Mouse (Mus musculus) adrenal gland, postnatal 10 days (tissue): ENCODE measurements around the gene Olfr1056. TPM values are rescaled to one million over a fixed set of nuclear protein-coding genes. Genes with fewer than 3 reads are reported as not detected.
"Not testable (repeated sequence)": the region's sequence is repeated elsewhere in the genome, so short reads cannot be mapped to it uniquely, and the experiment has no call there.

Source experiments
- DNase-seq: peaks from one replicate; pipeline ENCODE4 v3.0.0; 2021; ENCODE audit warnings: mixed read lengths
- long read RNA-seq, 2 experiments: library from polyadenylated mRNA; stranded (forward); transcript quantifications; one replicate each; pipeline ENCODE4 v2.0.0; 2021
- total RNA-seq, 2 experiments: library from RNA; stranded (reverse); gene quantifications; 2 replicates each; pipeline ENCODE4 v1.2.3; 2021

Olfr1056 gene
- not detected for total RNA-seq
- long read RNA-seq, experiment 1, result 0 reads
- long read RNA-seq, experiment 2, result 0 reads

DNA sequence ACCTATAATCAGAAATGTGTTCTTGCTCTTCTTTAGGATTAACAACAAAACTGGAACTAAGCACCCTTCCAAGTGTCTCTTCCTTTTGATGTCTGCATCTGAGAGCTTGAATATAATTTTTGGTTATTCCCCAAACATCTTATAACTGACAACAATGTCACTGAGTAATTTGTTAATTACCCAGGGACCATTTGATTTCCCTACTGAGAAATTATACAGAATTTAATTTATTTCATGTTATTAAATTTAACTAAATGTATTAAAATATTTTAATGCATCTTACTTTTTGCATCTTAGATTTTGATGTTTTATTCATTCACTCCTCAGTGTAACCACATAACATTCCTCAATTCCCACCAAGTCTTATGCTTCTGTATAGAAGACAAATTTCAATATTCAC, at the start of gene Olfr1056:
Gene Olfr1056 (minus strand): TSS at position 101 of the 400 bp plus-strand sequence.
- DNase-seq, result no peak

DNA sequence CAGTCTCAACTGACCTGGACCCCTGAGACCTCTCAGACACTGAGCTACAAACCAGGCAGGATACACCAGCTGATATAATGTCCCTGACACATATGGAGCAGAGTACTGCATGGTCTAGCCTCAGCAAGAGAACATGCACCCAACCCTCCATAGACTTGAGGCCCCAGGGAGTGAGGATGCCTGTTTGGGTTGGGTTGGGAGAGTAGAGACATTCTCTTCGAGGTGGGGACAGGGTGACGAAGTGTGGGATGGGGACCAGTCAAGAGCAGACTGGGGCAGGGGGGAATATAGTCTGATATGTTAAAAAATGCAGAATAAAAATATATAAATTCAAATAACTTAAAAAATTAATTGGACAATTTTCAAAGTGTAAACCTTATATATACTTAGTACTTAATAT, 32.8 kb upstream of the Olfr1056 start:
- DNase-seq, result no peak

DNA sequence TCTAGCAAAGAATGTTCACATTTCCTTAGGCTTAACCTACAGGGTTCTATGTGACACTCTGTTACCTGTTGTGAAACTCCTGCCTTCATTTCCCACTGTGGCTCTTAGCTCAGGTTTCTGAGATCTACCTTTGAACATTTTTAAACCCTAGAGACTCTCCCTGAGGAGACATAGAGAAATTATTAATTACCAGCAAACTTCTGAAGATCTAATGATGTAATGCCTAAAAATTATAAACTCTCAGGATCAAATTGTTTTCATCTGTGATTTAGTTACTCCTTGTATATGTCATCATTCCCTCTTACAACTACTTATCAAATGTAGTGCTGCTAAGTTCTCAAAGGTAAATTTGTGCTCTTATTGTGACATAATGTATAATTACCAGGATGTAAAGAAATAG, 26.2 kb upstream of the Olfr1056 start, which contains the start of gene Olfr1058:
Gene Olfr1058 (minus strand): TSS at position 101 of the 400 bp plus-strand sequence.
- not testable (repeated sequence) for DNase-seq

DNA sequence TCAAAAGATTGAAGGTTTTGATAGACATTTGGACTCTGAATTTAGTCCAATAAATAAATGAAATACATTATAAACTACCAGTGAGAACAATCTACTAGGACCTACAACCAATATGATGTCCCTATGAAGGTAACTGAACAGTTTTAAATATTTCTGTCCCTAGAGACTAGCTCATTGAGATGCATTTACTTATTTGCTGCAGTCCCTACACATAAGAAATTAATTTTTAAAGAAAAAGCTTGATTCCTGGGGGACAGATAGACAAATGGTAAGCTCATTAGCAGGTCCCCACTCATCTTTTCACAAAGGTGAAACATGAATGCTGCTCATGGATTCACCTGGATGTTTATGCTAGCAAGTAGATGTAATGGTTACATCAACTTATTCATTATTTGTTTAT, 16.0 kb upstream of the Olfr1056 start, which contains the start of gene Olfr1057:
Gene Olfr1057 (minus strand): TSS at position 101 of the 400 bp plus-strand sequence.
- no peak for DNase-seq

DNA sequence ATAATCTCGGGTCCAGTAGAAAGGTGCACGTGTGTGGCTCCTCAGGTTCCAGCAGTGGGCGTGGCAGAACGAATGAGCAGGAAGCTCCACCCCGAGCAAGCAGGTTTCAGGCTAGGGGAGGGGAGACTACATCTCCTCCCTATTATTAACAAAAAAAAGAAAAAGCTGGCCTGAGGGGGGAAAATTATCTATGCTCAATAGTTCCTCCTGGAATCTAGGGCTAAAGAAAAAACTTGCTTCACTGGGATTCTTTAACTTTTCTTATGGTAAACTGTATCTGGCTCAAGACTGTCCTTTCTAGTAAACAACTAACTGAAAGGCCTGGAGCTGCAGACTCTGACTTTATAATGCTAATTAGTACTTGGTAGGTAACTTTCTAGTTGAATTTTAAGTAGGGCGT, 4.1 kb upstream of the Olfr1056 start:
- not testable (repeated sequence) for DNase-seq

DNA sequence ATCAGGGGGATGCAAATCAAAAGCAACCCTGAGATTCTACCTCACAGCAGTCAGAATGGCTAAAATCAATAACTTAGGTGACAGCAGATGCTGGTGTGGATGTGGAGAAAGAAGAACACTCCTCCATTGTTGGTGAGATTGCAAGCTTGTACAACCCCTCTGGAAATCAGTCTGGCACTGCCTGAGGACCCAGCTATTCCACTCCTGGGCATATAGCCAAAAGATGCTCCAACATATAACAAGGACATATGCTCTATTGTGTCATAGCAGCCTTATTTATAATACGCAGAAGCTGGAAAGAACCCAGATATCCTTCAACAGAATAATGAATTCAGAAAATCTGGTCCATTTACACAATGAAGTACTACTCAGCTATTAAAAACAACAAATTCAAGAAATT, 10.5 kb downstream of the Olfr1056 start:
- DNase-seq, result not testable (repeated sequence)

DNA sequence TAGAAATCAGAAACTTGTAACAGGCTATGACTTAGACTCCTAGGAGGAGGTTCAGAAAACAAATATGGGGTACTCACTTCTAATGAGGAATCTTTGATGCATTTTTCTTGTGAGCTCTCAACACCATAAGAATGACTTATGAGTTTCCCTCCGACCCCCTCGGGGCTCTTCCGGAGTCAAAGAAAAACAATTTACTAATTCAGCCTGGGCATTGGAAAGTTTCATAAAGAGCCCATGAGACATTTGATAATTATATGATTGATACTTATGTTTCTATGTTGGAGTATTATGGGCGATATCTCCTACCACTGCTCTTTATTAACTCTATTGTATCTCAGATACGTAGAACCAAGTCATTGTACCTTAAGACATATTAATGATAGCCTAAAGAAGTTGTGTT, 12.1 kb downstream of the Olfr1056 start, which contains the start of gene Olfr1055:
Gene Olfr1055 (minus strand): TSS at position 101 of the 400 bp plus-strand sequence.
- DNase-seq, result no peak

DNA sequence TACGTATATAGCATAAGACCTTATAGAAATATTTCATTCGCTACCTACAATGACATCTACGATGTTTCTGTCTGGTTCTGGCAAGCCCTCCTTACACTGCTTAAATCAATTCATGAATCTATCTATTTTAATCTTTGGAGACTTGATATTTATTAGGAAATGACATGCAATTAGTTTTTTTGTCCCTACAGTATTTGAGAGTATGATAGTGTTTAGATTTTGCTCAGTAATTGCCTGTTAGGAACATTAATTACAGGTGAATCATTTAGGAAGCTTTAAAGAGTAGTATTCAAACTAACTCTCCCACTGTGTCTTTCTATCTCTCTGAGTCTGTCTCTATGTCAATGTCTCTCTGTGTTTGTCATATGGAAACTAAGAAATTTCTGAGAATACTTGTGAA, 26.9 kb downstream of the Olfr1056 start, which contains the start of gene Olfr1054:
Gene Olfr1054 (minus strand): TSS at position 101 of the 400 bp plus-strand sequence.
- no peak for DNase-seq

DNA sequence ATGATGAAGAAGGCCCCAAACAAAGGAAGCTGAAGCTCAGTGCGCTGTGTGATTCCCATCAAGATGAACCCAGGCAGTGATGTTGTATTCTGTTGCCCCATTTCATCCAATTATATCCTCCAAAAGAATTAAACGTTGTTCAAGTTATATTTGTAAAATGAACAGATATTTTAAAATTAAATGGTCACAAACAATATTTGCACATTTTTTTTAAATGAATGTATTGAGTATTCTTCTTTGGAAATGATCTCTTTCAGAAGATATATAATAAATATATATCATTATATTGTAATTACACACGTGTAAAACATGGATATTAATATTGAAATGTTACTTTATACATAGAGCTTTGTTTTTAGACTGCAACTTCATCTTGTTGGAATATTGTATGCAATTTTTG, 47.1 kb downstream of the Olfr1056 start, which contains the start of gene Olfr1053:
Gene Olfr1053 (minus strand): TSS at position 101 of the 400 bp plus-strand sequence.
- DNase-seq, result no peak

Other genes with a start within 250 kb of the Olfr1056 start
- gene Olfr1039, start 226.5 kb downstream of the Olfr1056 start, total RNA-seq, result not detected
- not detected for gene Olfr1040, start 215.7 kb downstream of the Olfr1056 start, total RNA-seq
- not detected for gene Olfr1042, start 200.6 kb downstream of the Olfr1056 start, total RNA-seq
- not detected for gene Olfr1043, start 194.9 kb downstream of the Olfr1056 start, total RNA-seq
- gene Olfr1044, start 184.6 kb downstream of the Olfr1056 start, total RNA-seq, result not detected
- gene Olfr52, start 176.8 kb downstream of the Olfr1056 start, total RNA-seq, result not detected
- gene Olfr1045, start 159.5 kb downstream of the Olfr1056 start, total RNA-seq, result not detected
- gene Olfr1046, start 143.2 kb downstream of the Olfr1056 start, total RNA-seq, result not detected
- not detected for gene Olfr1047, start 131.1 kb downstream of the Olfr1056 start, total RNA-seq
- not detected for gene Olfr1048, start 122.2 kb downstream of the Olfr1056 start, total RNA-seq
- not detected for gene Olfr1049, start 104.1 kb downstream of the Olfr1056 start, total RNA-seq
- gene Olfr1051, start 83.4 kb downstream of the Olfr1056 start, total RNA-seq, result not detected
- gene Olfr1052, start 70.0 kb downstream of the Olfr1056 start, total RNA-seq, result not detected
- not detected for gene Olfr1053, start 47.2 kb downstream of the Olfr1056 start, total RNA-seq
- not detected for gene Olfr1054, start 27.0 kb downstream of the Olfr1056 start, total RNA-seq
- gene Olfr1055, start 12.2 kb downstream of the Olfr1056 start, total RNA-seq, result not detected
- gene Olfr1057, start 15.9 kb upstream of the Olfr1056 start, total RNA-seq, result not detected
- gene Olfr1058, start 26.1 kb upstream of the Olfr1056 start, total RNA-seq, result not detected
- gene Olfr1061, start 51.6 kb upstream of the Olfr1056 start, total RNA-seq, result not detected
- not detected for gene Olfr1062, start 64.3 kb upstream of the Olfr1056 start, total RNA-seq
- gene Olfr1065, start 88.1 kb upstream of the Olfr1056 start, total RNA-seq, result not detected
- not detected for gene Olfr1066, start 93.8 kb upstream of the Olfr1056 start, total RNA-seq
- gene Olfr228, start 124.9 kb upstream of the Olfr1056 start, total RNA-seq, result not detected
- not detected for gene Olfr1076, start 146.0 kb upstream of the Olfr1056 start, total RNA-seq
- gene Olfr1079, start 180.0 kb upstream of the Olfr1056 start, total RNA-seq, result not detected
- gene Olfr1080, start 195.8 kb upstream of the Olfr1056 start, total RNA-seq, result not detected
- gene Olfr1082, start 236.5 kb upstream of the Olfr1056 start, total RNA-seq, result not detected